ENCODE assay signal across 13 mouse cellular contexts in the genomic region with DNA sequence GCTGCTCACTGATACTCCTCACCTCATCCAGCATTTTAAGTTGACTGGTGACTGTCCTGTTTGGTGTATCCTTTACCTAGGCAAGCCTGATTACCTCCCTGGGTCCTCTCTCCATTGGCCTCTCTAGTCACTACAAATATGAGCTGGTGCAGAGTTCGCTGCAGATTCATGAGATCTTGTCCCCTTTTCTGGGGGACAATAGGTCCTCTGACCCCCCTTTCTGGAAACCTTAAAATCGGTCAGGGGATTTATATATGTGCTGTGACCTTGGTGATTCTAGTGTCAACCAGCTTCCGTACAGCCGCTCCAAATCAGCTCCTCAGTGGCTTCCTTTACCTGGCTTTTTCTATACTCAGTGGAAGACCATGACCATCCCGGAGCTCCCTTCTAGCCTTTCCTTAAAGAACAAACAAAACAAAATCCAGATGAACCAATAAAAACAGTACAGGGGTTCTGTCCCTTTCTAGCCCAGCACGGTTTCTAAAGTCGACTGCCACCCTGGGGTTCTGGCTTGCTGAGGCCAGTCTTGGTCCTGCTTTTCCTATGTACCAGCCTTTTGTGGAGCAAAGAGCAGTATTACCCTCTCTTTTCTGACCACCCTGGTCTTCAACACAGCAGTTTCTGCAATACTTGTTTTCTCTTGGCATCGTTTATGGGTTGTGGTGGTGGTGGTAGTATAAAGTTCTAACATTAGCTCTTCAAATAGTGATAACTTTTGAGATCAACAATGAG. TPM values are rescaled to one million over a fixed set of nuclear protein-coding genes. Genes with fewer than 3 reads are reported as not detected.
DNase-seq lines count a peak whose midpoint lies in the region; ATAC-seq and TF ChIP-seq lines count a peak whose summit lies in the region.
"Had no signal": no experiment of that assay in that cellular context is flagged by ENCODE, and none has a peak within 500 bp of the region (broad histone marks: within the 10 kb centered on the region; RNA-seq: fewer than 3 reads in every experiment).

No protein-coding gene starts in this region.

- no peak overlapping the region for H3K27ac ChIP-seq in kidney, embryonic 14.5 days (ENCODE audit: low read depth, low read length)
- peak overlapping the region; percentile 100 for H3K27ac ChIP-seq in embryonic facial prominence, embryonic 11.5 days (replicated peaks; ENCODE audit: low read depth, low read length)
- no peak overlapping the region for H3K27ac ChIP-seq in forebrain, embryonic 12.5 days
- peak overlapping the region; percentile 100 for H3K27ac ChIP-seq in limb, embryonic 13.5 days
- no peak overlapping the region for H3K27ac ChIP-seq in thymus, adult 2 months (ENCODE audit: control insufficient read depth, insufficient read depth, low read length)

- peak overlapping the region; percentile 58; the same call in 1 of the 2 replicates for H3K4me3 ChIP-seq in kidney, embryonic 14.5 days (ENCODE audit: low read length)
- H3K4me3 ChIP-seq in embryonic facial prominence, embryonic 11.5 days (ENCODE audit: low read depth, low read length): peak overlapping the region; percentile 87
- H3K4me3 ChIP-seq in forebrain, embryonic 12.5 days (replicated peaks): peak overlapping the region; percentile 56
- H3K4me3 ChIP-seq in limb, embryonic 13.5 days: peak overlapping the region; percentile 92
- no peak overlapping the region for H3K4me3 ChIP-seq in thymus, adult 2 months (ENCODE audit: control insufficient read depth, insufficient read depth, low read length)
- H3K4me3 ChIP-seq: erythroblast, embryonic 14.5 days had no signal

- H3K36me3 ChIP-seq in kidney, embryonic 14.5 days (ENCODE audit: control insufficient read depth, insufficient read depth, low read length): no peaks in the 10 kb centered on the region
- no peaks in the 10 kb centered on the region; the same call in 1 of the 2 replicates for H3K36me3 ChIP-seq in embryonic facial prominence, embryonic 11.5 days (replicated peaks; ENCODE audit: control insufficient read depth, insufficient read depth, low read depth, low read length)
- no peaks in the 10 kb centered on the region for H3K36me3 ChIP-seq in forebrain, embryonic 12.5 days (replicated peaks)
- peaks cover 20% of the 10 kb centered on the region; the same call in 1 of the 2 replicates for H3K36me3 ChIP-seq in limb, embryonic 13.5 days
- H3K36me3 ChIP-seq in thymus, adult 2 months (ENCODE audit: control insufficient read depth, insufficient read depth, low read length): no peaks in the 10 kb centered on the region
- H3K36me3 ChIP-seq: G1E had no signal

- no peak overlapping the region for H3K9ac ChIP-seq in kidney, embryonic 14.5 days (ENCODE audit: low read depth, low read length)
- peak overlapping the region; percentile 99 for H3K9ac ChIP-seq in embryonic facial prominence, embryonic 11.5 days (replicated peaks; ENCODE audit: low read length)
- H3K9ac ChIP-seq in forebrain, embryonic 12.5 days: 0 out of 2 replicates have a peak overlapping the region, but pooled peaks have one; percentile 29
- H3K9ac ChIP-seq in limb, embryonic 13.5 days: peak overlapping the region; percentile 100

- H3K9me3 ChIP-seq in kidney, embryonic 14.5 days (ENCODE audit: control insufficient read depth, low read length): no peaks in the 10 kb centered on the region
- no peaks in the 10 kb centered on the region for H3K9me3 ChIP-seq in embryonic facial prominence, embryonic 11.5 days (replicated peaks; ENCODE audit: control insufficient read depth, low read length)
- H3K9me3 ChIP-seq in forebrain, embryonic 12.5 days: no peaks in the 10 kb centered on the region
- no peaks in the 10 kb centered on the region for H3K9me3 ChIP-seq in limb, embryonic 13.5 days
- H3K9me3 ChIP-seq: G1E had no signal

- peaks cover 31% of the 10 kb centered on the region for H3K27me3 ChIP-seq in kidney, embryonic 14.5 days (ENCODE audit: control insufficient read depth, insufficient read depth, low read length)
- no peaks in the 10 kb centered on the region for H3K27me3 ChIP-seq in embryonic facial prominence, embryonic 11.5 days (ENCODE audit: control insufficient read depth, insufficient read depth, low read length)
- H3K27me3 ChIP-seq in forebrain, embryonic 12.5 days: peaks cover 58% of the 10 kb centered on the region
- H3K27me3 ChIP-seq in limb, embryonic 13.5 days: no peaks in the 10 kb centered on the region
- peaks cover 13% of the 10 kb centered on the region; the same call in 1 of the 2 replicates for H3K27me3 ChIP-seq in thymus, adult 2 months (ENCODE audit: control insufficient read depth, insufficient read depth, low read length)

- peak overlapping the region; percentile 84; the same call in 1 of the 2 replicates for H3K4me2 ChIP-seq in kidney, embryonic 14.5 days (replicated peaks; ENCODE audit: low read depth, low read length)
- H3K4me2 ChIP-seq in embryonic facial prominence, embryonic 11.5 days (ENCODE audit: low read depth, low read length): peak overlapping the region; percentile 64
- H3K4me2 ChIP-seq in forebrain, embryonic 12.5 days: peak overlapping the region; percentile 83
- peak overlapping the region; percentile 74 for H3K4me2 ChIP-seq in limb, embryonic 13.5 days (replicated peaks)

- TF ChIP-seq CTCF in thymus, adult 2 months (IDR thresholded peaks at IDR 0.05; ENCODE audit: borderline replicate concordance, control insufficient read depth, extremely low read depth, insufficient read depth, low read length, poor library complexity): no peak

- WGBS in kidney, embryonic 14.5 days: 26% methylated on average over 8 of the region's 8 CpGs
- WGBS in embryonic facial prominence, embryonic 11.5 days: 7% methylated on average over 8 of the region's 8 CpGs
- 14% methylated on average over 8 of the region's 8 CpGs for WGBS in forebrain, embryonic 12.5 days
- 7% methylated on average over 8 of the region's 8 CpGs for WGBS in limb, embryonic 13.5 days
- WGBS in thymus, adult 2 months: 53% methylated on average over 8 of the region's 8 CpGs

- ATAC-seq in kidney, embryonic 14.5 days (ENCODE audit: low FRiP score, low TSS enrichment): no peak
- no peak for ATAC-seq in embryonic facial prominence, embryonic 11.5 days (replicated peaks; ENCODE audit: insufficient number of reproducible peaks, low FRiP score, low TSS enrichment, low read depth)
- ATAC-seq in forebrain, embryonic 12.5 days (ENCODE audit: low FRiP score): no peak
- no peak for ATAC-seq in limb, embryonic 13.5 days (ENCODE audit: low FRiP score, low read depth)

- no peak for DNase-seq in kidney, postnatal 10 days
- no peak for DNase-seq in embryonic facial prominence, embryonic 11.5 days (ENCODE audit: low spot score)
- DNase-seq in adrenal gland, adult 8-10 months: no peak
- no peak for DNase-seq in thymus, adult 2 months
- no peak for DNase-seq in kidney, postnatal 25 days
- DNase-seq: kidney, postnatal 36 days; liver had no signal

- H3K4me1 ChIP-seq in kidney, embryonic 14.5 days (ENCODE audit: control insufficient read depth, insufficient read depth, low read length): peaks cover 11% of the 10 kb centered on the region; the same call in 1 of the 2 replicates
- H3K4me1 ChIP-seq in embryonic facial prominence, embryonic 11.5 days (ENCODE audit: control insufficient read depth, insufficient read depth, low read length): no peaks in the 10 kb centered on the region; the same call in 1 of the 2 replicates
- peaks cover 42% of the 10 kb centered on the region for H3K4me1 ChIP-seq in forebrain, embryonic 12.5 days
- peaks cover 45% of the 10 kb centered on the region for H3K4me1 ChIP-seq in limb, embryonic 13.5 days
- no peaks in the 10 kb centered on the region for H3K4me1 ChIP-seq in thymus, adult 2 months (replicated peaks; ENCODE audit: control insufficient read depth, insufficient read depth, low read length)

- TF ChIP-seq POLR2A in thymus, adult 2 months (IDR thresholded peaks at IDR 0.05; ENCODE audit: control insufficient read depth, extremely low read depth, insufficient read depth, low read length, poor library complexity): no peak

RNA-seq across cellular contexts. Expression of a gene that starts 3.3 kb away (rescaled TPM):
- polyA plus RNA-seq in kidney, embryonic 14.5 days (2014; fragmentation: Nextera tagmentation; extraction: Ambion mirVana): 6.6 and 7.0 TPM in 2 replicates
- 126 and 145 TPM in 2 replicates for polyA plus RNA-seq in embryonic facial prominence, embryonic 11.5 days (2014; fragmentation: Nextera tagmentation; extraction: Ambion mirVana)
- polyA plus RNA-seq in forebrain, embryonic 12.5 days (2016; fragmentation: Nextera tagmentation; extraction: Ambion mirVana): 29.4 and 29.7 TPM in 2 replicates
- 160 and 179 TPM in 2 replicates for polyA plus RNA-seq in limb, embryonic 13.5 days (2015; fragmentation: Nextera tagmentation; extraction: Ambion mirVana)
- 10 to 100 TPM in 1 of 4 experiments, 1 to 10 TPM in 3; 6.5 to 13.1 (median 8.4) TPM for total RNA-seq in adrenal gland, adult 8-10 months (2022)
- polyA plus RNA-seq in thymus, adult 2 months (2012; rRNA removed): 1.9 TPM in 2 replicates
- total RNA-seq: granulocyte monocyte progenitor cell, adult 5-6 weeks had no signal
- polyA plus RNA-seq: erythroblast, embryonic 14.5 days; G1E had no signal

Comparison
In these comparisons a context has a peak if more than half of its experiments do, and no peak if none do; other contexts are left out.
1. H3K27ac ChIP-seq: peak in embryonic facial prominence, embryonic 11.5 days (single experiment) and limb, embryonic 13.5 days (single experiment); none in kidney, embryonic 14.5 days (single experiment), forebrain, embryonic 12.5 days (single experiment) and thymus, adult 2 months (single experiment).
2. Peak in every context shown above with its lines, with median percentiles within 50 percentile points of each other: H3K4me2 ChIP-seq.